Mouse (Mus musculus): ENCODE results near the gene Zfand6. TPM values are rescaled to one million over a fixed set of nuclear protein-coding genes. Genes with fewer than 3 reads are reported as not detected.
A peak's percentile ranks its signal among the peaks of the same experiment; 100 is the strongest.

The Zfand6 gene
- polyA plus RNA-seq, 1 experiment from 2014 or later: 154 TPM

DNA sequence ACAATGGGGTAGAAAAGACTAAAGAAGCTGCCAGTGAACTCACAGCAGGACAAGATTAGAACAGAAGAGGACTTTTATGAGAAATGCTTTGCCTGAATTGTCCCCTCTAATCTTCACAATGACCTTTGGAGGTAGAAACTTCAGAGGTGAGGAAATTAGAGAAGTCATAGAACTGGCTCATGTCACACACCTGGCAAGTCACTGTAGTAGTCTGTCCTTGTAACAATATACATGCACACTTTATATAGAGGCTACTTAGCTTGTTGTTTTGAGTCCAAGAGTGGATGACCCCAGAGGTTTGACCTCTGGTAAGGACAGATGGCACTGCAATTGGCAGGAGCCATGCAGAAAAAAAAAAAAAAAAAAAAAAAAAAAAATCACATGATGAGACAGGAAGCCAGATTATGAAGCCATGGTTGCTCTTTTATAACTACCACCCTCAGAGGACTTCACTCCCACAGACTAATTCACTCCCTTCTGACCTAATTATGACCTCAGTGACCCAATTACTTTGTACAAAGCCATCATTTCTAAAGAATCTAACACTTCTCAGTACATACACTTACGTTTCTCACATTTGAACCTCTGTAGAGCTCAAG, 20.1 kb downstream of the Zfand6 start:
- Histone ChIP-seq H3K4me2 (ENCODE audit: low read depth, low read length) (no peak overlapping the region), H3K27me3 (ENCODE audit: control insufficient read depth, insufficient read depth, low read depth, low read length) (no peaks in the 10 kb centered on the region), H3K9ac (ENCODE audit: low read depth, low read length) (no peak overlapping the region), H3K27ac (ENCODE audit: low read length) (no peak overlapping the region), H3K4me1 (ENCODE audit: control insufficient read depth, low read depth, low read length) (peaks cover 2% of the 10 kb centered on the region), H3K36me3 (ENCODE audit: control insufficient read depth, insufficient read depth) (no peaks in the 10 kb centered on the region), H3K4me3 (ENCODE audit: low read depth, low read length) (no peak overlapping the region), H3K9me3 (replicated peaks; ENCODE audit: control insufficient read depth, low read length) (no peaks in the 10 kb centered on the region)
- 69% methylated on average over 1 of the region's 1 CpGs for WGBS (ENCODE audit: insufficient replicate concordance)
- ATAC-seq (ENCODE audit: low read depth): no peak

DNA sequence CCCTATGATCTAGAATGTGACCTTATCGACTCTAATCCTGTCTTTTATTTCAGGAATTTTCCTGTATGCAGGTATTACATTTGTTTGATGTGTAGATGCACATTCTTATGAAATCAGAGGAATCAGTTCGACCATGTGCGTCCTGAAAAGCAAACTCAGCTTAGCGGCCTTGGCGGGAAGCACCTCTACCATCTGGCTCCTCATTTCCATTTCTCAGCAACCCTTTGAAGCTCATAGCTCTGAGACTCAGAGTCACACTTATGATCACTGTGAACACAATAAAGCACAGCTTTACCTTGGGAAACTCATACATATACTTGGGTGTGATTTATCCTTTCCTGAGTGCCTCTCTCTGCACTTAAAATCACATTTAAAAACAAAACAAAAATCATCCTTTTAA, 21.8 kb downstream of the Zfand6 start:
- Histone ChIP-seq H3K27ac (ENCODE audit: low read length) (no peak overlapping the region), H3K4me3 (ENCODE audit: low read depth, low read length) (no peak overlapping the region), H3K9ac (ENCODE audit: low read depth, low read length) (no peak overlapping the region), H3K4me2 (ENCODE audit: low read depth, low read length) (no peak overlapping the region), H3K4me1 (ENCODE audit: control insufficient read depth, low read depth, low read length) (peaks cover 2% of the 10 kb centered on the region), H3K27me3 (ENCODE audit: control insufficient read depth, insufficient read depth, low read depth, low read length) (no peaks in the 10 kb centered on the region), H3K36me3 (ENCODE audit: control insufficient read depth, insufficient read depth) (no peaks in the 10 kb centered on the region), H3K9me3 (replicated peaks; ENCODE audit: control insufficient read depth, low read length) (no peaks in the 10 kb centered on the region)
- 90% methylated on average over 5 of the region's 5 CpGs for WGBS (ENCODE audit: insufficient replicate concordance)
- no peak for ATAC-seq (ENCODE audit: low read depth)

GRCm38 (mm10) chr7:84652740-84653139, 37.0 kb downstream of the Zfand6 start:
- Histone ChIP-seq H3K9me3 (replicated peaks; ENCODE audit: control insufficient read depth, low read length) (no peaks in the 10 kb centered on the region), H3K4me2 (ENCODE audit: low read depth, low read length) (no peak overlapping the region), H3K4me1 (ENCODE audit: control insufficient read depth, low read depth, low read length) (peaks cover 59% of the 10 kb centered on the region), H3K36me3 (ENCODE audit: control insufficient read depth, insufficient read depth) (no peaks in the 10 kb centered on the region), H3K4me3 (ENCODE audit: low read depth, low read length) (no peak overlapping the region), H3K27ac (ENCODE audit: low read length) (peak overlapping the region; percentile 58), H3K27me3 (ENCODE audit: control insufficient read depth, insufficient read depth, low read depth, low read length) (no peaks in the 10 kb centered on the region), H3K9ac (ENCODE audit: low read depth, low read length) (no peak overlapping the region)
- ATAC-seq (ENCODE audit: low read depth): no peak
- 54% methylated on average over 2 of the region's 2 CpGs for WGBS (ENCODE audit: insufficient replicate concordance)

- Histone ChIP-seq H3K4me3 (ENCODE audit: low read depth, low read length) (peak overlapping the region; percentile 20; the same call in 1 of the 2 replicates), H3K27me3 (ENCODE audit: control insufficient read depth, insufficient read depth, low read depth, low read length) (no peaks in the 10 kb centered on the region), H3K4me1 (ENCODE audit: control insufficient read depth, low read depth, low read length) (peaks cover 59% of the 10 kb centered on the region), H3K36me3 (ENCODE audit: control insufficient read depth, insufficient read depth) (no peaks in the 10 kb centered on the region), H3K27ac (ENCODE audit: low read length) (peak overlapping the region; percentile 90), H3K9ac (ENCODE audit: low read depth, low read length) (peak overlapping the region; percentile 53), H3K4me2 (ENCODE audit: low read depth, low read length) (peak overlapping the region; percentile 48), H3K9me3 (replicated peaks; ENCODE audit: control insufficient read depth, low read length) (no peaks in the 10 kb centered on the region)
- 37% methylated on average over 2 of the region's 2 CpGs for WGBS (ENCODE audit: insufficient replicate concordance)
- no peak for ATAC-seq (ENCODE audit: low read depth)
These were observed 37.8 kb downstream of the Zfand6 start for GRCm38 (mm10) chr7:84651987-84652321.

- peak overlapping the region; percentile 90 for H3K27ac ChIP-seq (ENCODE audit: low read length)
- H3K9ac ChIP-seq (ENCODE audit: low read depth, low read length): peak overlapping the region; percentile 53
- peak overlapping the region; percentile 48 for H3K4me2 ChIP-seq (ENCODE audit: low read depth, low read length)
- peaks cover 55% of the 10 kb centered on the region for H3K4me1 ChIP-seq (ENCODE audit: control insufficient read depth, low read depth, low read length)
- WGBS (ENCODE audit: insufficient replicate concordance): 39% methylated on average over 4 of the region's 4 CpGs
- peak; percentile 100 for ATAC-seq (ENCODE audit: low read depth)
- H3K4me3 ChIP-seq (ENCODE audit: low read depth, low read length): peak overlapping the region; percentile 20; the same call in 1 of the 2 replicates
- no peaks in the 10 kb centered on the region for H3K9me3 ChIP-seq (replicated peaks; ENCODE audit: control insufficient read depth, low read length)
- H3K27me3 ChIP-seq (ENCODE audit: control insufficient read depth, insufficient read depth, low read depth, low read length): no peaks in the 10 kb centered on the region
- no peaks in the 10 kb centered on the region for H3K36me3 ChIP-seq (ENCODE audit: control insufficient read depth, insufficient read depth)
These were observed 38.3 kb downstream of the Zfand6 start for GRCm38 (mm10) chr7:84651303-84651986.

- Histone ChIP-seq H3K4me1 (ENCODE audit: control insufficient read depth, low read depth, low read length) (peaks cover 45% of the 10 kb centered on the region), H3K36me3 (ENCODE audit: control insufficient read depth, insufficient read depth) (no peaks in the 10 kb centered on the region), H3K4me3 (ENCODE audit: low read depth, low read length) (no peak overlapping the region), H3K4me2 (ENCODE audit: low read depth, low read length) (no peak overlapping the region), H3K27me3 (ENCODE audit: control insufficient read depth, insufficient read depth, low read depth, low read length) (no peaks in the 10 kb centered on the region), H3K27ac (ENCODE audit: low read length) (no peak overlapping the region), H3K9me3 (replicated peaks; ENCODE audit: control insufficient read depth, low read length) (no peaks in the 10 kb centered on the region), H3K9ac (ENCODE audit: low read depth, low read length) (no peak overlapping the region)
- no peak for ATAC-seq (ENCODE audit: low read depth)
- 78% methylated on average over 2 of the region's 2 CpGs for WGBS (ENCODE audit: insufficient replicate concordance)
These were observed 40.7 kb downstream of the Zfand6 start for GRCm38 (mm10) chr7:84649016-84649415.

GRCm38 (mm10) chr7:84646256-84646655, 43.5 kb downstream of the Zfand6 start:
- no peaks in the 10 kb centered on the region for H3K9me3 ChIP-seq (replicated peaks; ENCODE audit: control insufficient read depth, low read length)
- H3K4me1 ChIP-seq (ENCODE audit: control insufficient read depth, low read depth, low read length): peaks cover 40% of the 10 kb centered on the region
- no peak overlapping the region for H3K4me2 ChIP-seq (ENCODE audit: low read depth, low read length)
- 78% methylated on average over 1 of the region's 1 CpGs for WGBS (ENCODE audit: insufficient replicate concordance)
- H3K4me3 ChIP-seq (ENCODE audit: low read depth, low read length): no peak overlapping the region
- no peaks in the 10 kb centered on the region for H3K27me3 ChIP-seq (ENCODE audit: control insufficient read depth, insufficient read depth, low read depth, low read length)
- H3K9ac ChIP-seq (ENCODE audit: low read depth, low read length): no peak overlapping the region
- H3K36me3 ChIP-seq (ENCODE audit: control insufficient read depth, insufficient read depth): no peaks in the 10 kb centered on the region
- ATAC-seq (ENCODE audit: low read depth): no peak
- no peak overlapping the region for H3K27ac ChIP-seq (ENCODE audit: low read length)

DNA sequence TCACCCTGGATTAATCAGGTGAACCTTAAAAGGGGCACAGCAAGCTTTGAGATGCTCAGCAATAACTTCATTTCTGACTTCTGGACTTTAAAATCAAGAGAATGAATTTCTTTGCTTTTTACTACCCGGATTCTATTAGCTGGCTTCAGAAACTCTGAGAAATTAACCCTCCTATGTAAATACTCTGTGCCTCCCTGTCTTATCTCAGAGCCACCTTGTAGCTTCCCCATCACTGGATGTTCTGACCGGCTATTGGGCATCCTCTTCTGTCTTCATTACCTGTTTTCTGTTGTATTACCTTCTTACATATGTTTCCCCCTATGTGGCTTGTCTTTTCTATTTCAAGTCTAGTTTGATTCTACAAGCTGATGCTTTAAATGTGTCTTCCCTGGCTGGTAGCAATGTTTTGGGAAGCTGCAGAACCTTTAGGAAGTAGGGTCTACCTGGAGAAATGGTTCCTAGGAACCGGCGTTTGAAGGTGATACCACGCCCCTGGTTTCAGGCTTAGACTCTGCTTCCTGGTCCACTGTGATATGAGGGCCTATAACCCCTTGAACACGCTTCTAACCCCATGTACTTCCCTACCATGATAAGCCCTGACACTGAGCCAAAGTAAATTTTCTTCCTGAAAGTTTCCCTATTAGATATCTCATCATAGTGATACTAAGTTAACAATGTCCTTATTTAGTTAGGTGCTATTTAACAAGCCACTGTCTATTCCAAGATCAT, 46.3 kb downstream of the Zfand6 start:
- peak; percentile 73 for ATAC-seq (ENCODE audit: low read depth)
- no peaks in the 10 kb centered on the region for H3K9me3 ChIP-seq (replicated peaks; ENCODE audit: control insufficient read depth, low read length)
- H3K36me3 ChIP-seq (ENCODE audit: control insufficient read depth, insufficient read depth): no peaks in the 10 kb centered on the region
- H3K4me3 ChIP-seq (ENCODE audit: low read depth, low read length): no peak overlapping the region
- 0 out of 2 replicates have a peak overlapping the region, but pooled peaks have one; percentile 3 for H3K4me2 ChIP-seq (ENCODE audit: low read depth, low read length)
- H3K27ac ChIP-seq (ENCODE audit: low read length): no peak overlapping the region
- no peaks in the 10 kb centered on the region for H3K27me3 ChIP-seq (ENCODE audit: control insufficient read depth, insufficient read depth, low read depth, low read length)
- 52% methylated on average over 6 of the region's 6 CpGs for WGBS (ENCODE audit: insufficient replicate concordance)
- peaks cover 17% of the 10 kb centered on the region for H3K4me1 ChIP-seq (ENCODE audit: control insufficient read depth, low read depth, low read length)
- no peak overlapping the region for H3K9ac ChIP-seq (ENCODE audit: low read depth, low read length)
